Mouse (Mus musculus) embryonic facial prominence, embryonic 14.5 days (tissue): Measurements from ENCODE around the gene Mdfic. TPM values are rescaled to one million over a fixed set of nuclear protein-coding genes. Genes with fewer than 3 reads are reported as not detected.
"Not testable (repeated sequence)": the region's sequence is repeated elsewhere in the genome, so short reads cannot be mapped to it uniquely, and the experiment has no call there.

ENCODE experiments used
- ATAC-seq: fragments of 200-750 bp; cut with Nextera tagmentation; 2 replicates; pipeline ENCODE4 v1.8.0; 2017; ENCODE audit warnings: low read depth, moderate number of reproducible peaks, moderate TSS enrichment
- DNase-seq: peaks from one replicate; pipeline ENCODE4 v3.0.0-alpha.2; 2015; ENCODE audit warnings: low spot score
- H3K27ac ChIP-seq: fragments of 300-500 bp; sonication (generic); replicated peaks from 2 replicates; pipeline ENCODE4 v1.5.1; 2014; ENCODE audit warnings: low read depth, mild to moderate bottlenecking, low read length, moderate library complexity
- H3K27me3 ChIP-seq: fragments of 300-500 bp; sonication (generic); replicated peaks from 2 replicates; pipeline ENCODE4 v1.6.1; 2014; ENCODE audit warnings: low read length; ENCODE audit not compliant: control insufficient read depth, insufficient read depth
- H3K36me3 ChIP-seq: fragments of 300-500 bp; sonication (generic); 2 replicates; pipeline ENCODE4 v1.6.1; 2014; ENCODE audit warnings: low read length, mixed read lengths; ENCODE audit not compliant: control insufficient read depth, insufficient read depth
- H3K4me1 ChIP-seq: fragments of 300-500 bp; sonication (generic); 2 replicates; pipeline ENCODE4 v1.6.1; 2014; ENCODE audit warnings: antibody characterized with exemption, low read length; ENCODE audit not compliant: control insufficient read depth, insufficient read depth
- H3K4me2 ChIP-seq: fragments of 300-500 bp; sonication (generic); 2 replicates; pipeline ENCODE4 v1.6.1; 2014; ENCODE audit warnings: low read depth, mild to moderate bottlenecking, low read length, moderate library complexity, mixed read lengths
- H3K4me3 ChIP-seq: fragments of 300-500 bp; sonication (generic); 2 replicates; pipeline ENCODE4 v1.5.1; 2014; ENCODE audit warnings: low read depth, mild to moderate bottlenecking, low read length
- H3K9ac ChIP-seq: fragments of 300-500 bp; sonication (generic); 2 replicates; pipeline ENCODE4 v1.6.1; 2014; ENCODE audit warnings: low read depth, mild to moderate bottlenecking, low read length, moderate library complexity, mixed read lengths
- H3K9me3 ChIP-seq: fragments of 300-500 bp; sonication (generic); 2 replicates; pipeline ENCODE4 v1.6.1; 2016; ENCODE audit warnings: low read length; ENCODE audit not compliant: control insufficient read depth
- WGBS: fragments of 180-500 bp; shearing (Covaris S2); extraction: QIAGEN DNeasy Blood & Tissue Kit; methylation state at CpG from one replicate; pipeline ENCODE4 v1.1.7; 2014; 5-methylcytosine and 5-hydroxymethylcytosine counted together
- polyA plus RNA-seq: library from polyadenylated mRNA; unstranded; fragments of >200 nt; fragmentation: Nextera tagmentation; extraction: Ambion mirVana; gene quantifications from 2 replicates; pipeline ENCODE4 v1.2.1, GENCODE M21; 2014

Gene Mdfic
- polyA plus RNA-seq, result 11.1 and 11.9 TPM in 2 replicates

DNA sequence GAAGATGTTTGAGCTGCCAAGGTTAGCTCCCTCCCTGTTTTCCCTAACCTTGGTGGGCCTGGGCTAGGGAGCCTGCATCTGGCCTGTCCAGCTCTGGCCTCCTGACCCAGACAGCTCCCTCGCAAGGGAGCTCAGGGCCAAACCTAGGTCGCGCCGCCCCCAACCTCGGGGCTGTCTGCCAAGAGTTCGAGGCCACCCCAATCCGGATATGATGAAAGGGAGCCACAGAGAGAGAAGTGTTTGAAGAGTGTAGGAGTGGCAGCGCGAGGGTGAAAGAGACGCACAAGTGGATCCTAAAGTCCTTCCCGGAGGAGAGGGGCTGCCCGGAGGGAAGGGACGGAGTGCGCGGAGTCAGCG is at the start of gene Mdfic:
Mdfic (plus strand) TSS at position 201 of the 357 bp plus-strand sequence.
- Histone ChIP-seq H3K4me3 (peak within 1 kb of the TSS; percentile 69), H3K36me3 (no peaks in the 10 kb centered on the region), H3K9me3 (no peaks in the 10 kb centered on the region), H3K27ac (peak within 1 kb of the TSS; percentile 85), H3K27me3 (no peaks in the 10 kb centered on the region), H3K4me2 (peak within 1 kb of the TSS; percentile 71), H3K9ac (peak within 1 kb of the TSS; percentile 89), H3K4me1 (peaks cover 11% of the 10 kb centered on the region)
- 4% methylated on average over 10 of the region's 16 CpGs for WGBS
- peak; percentile 62 for ATAC-seq
- no peak for DNase-seq

DNA sequence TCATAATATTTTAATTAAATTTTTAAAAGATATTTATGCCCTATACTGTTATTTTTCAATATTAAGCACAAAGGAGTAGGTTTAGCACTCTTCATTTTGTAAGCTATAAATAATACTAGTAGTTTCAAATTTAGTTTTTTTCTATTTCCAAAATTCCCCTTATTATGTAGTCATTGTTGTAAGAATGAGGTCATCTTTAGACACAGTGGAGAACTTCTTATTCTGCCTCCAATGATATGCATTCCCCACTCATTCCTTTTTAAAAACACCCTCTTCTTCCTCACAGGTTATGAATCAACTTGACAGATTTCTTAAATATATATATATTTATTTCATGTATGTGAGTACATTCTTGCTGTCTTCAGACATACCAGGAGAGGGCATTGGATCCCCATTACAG is 49.1 kb upstream of the Mdfic start:
- no peak for DNase-seq
- no peak overlapping the region for H3K9ac ChIP-seq
- H3K27ac ChIP-seq, result no peak overlapping the region
- no peaks in the 10 kb centered on the region for H3K27me3 ChIP-seq
- no peaks in the 10 kb centered on the region for H3K36me3 ChIP-seq
- ATAC-seq, result no peak
- no peak overlapping the region for H3K4me3 ChIP-seq
- H3K9me3 ChIP-seq, result no peaks in the 10 kb centered on the region
- no peak overlapping the region for H3K4me2 ChIP-seq
- H3K4me1 ChIP-seq, result no peaks in the 10 kb centered on the region

DNA sequence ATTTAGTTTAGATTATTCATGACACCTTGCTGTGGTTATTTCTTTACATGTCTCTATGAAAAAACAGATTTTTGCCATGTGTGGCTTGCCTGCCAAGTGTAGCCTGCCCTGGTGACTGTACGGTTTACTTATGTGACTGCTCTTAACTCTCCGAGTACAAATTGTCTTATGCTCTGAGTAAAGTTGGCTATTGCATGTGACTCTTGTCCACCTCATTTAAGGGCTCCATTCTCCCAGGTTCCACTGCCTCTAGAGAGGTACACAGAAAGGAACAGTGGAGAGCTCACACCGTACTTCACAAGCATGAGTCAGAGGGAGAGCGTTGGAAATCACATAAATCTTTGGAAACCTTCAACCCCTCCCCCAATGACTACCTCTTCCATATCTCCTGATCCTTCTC is 10.4 kb upstream of the Mdfic start:
- H3K4me3 ChIP-seq, result no peak overlapping the region
- WGBS, result 80% methylated on average over 4 of the region's 4 CpGs
- H3K4me1 ChIP-seq, result no peaks in the 10 kb centered on the region
- no peaks in the 10 kb centered on the region for H3K36me3 ChIP-seq
- no peaks in the 10 kb centered on the region for H3K27me3 ChIP-seq
- H3K27ac ChIP-seq, result no peak overlapping the region
- H3K9ac ChIP-seq, result no peak overlapping the region
- no peak overlapping the region for H3K4me2 ChIP-seq
- H3K9me3 ChIP-seq, result no peaks in the 10 kb centered on the region
- DNase-seq, result no peak
- ATAC-seq, result no peak

DNA sequence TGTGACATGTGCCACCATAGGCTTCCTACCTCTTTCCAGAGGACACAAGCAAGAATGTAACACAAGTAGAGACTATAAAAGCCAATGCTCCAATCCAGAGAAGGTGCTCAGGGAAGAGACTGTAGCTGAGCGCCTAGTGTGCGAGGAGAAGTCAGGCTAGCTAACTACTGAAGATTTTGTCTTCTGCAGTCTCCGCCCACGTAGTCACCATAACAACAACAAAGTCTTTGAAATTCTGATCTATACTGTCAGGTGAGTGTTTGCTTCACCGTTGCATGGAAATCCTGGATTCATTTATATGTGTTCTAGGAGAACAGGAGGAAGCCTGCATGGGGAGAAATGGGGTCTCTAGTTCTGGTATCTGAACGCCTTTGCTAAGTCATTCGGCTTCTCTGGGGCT is 9.8 kb upstream of the Mdfic start:
- no peaks in the 10 kb centered on the region for H3K4me1 ChIP-seq
- no peak for ATAC-seq
- H3K36me3 ChIP-seq, result no peaks in the 10 kb centered on the region
- no peak overlapping the region for H3K4me3 ChIP-seq
- 85% methylated on average over 7 of the region's 7 CpGs for WGBS
- no peaks in the 10 kb centered on the region for H3K27me3 ChIP-seq
- H3K27ac ChIP-seq, result no peak overlapping the region
- no peak overlapping the region for H3K9ac ChIP-seq
- no peaks in the 10 kb centered on the region for H3K9me3 ChIP-seq
- H3K4me2 ChIP-seq, result no peak overlapping the region
- DNase-seq, result no peak

DNA sequence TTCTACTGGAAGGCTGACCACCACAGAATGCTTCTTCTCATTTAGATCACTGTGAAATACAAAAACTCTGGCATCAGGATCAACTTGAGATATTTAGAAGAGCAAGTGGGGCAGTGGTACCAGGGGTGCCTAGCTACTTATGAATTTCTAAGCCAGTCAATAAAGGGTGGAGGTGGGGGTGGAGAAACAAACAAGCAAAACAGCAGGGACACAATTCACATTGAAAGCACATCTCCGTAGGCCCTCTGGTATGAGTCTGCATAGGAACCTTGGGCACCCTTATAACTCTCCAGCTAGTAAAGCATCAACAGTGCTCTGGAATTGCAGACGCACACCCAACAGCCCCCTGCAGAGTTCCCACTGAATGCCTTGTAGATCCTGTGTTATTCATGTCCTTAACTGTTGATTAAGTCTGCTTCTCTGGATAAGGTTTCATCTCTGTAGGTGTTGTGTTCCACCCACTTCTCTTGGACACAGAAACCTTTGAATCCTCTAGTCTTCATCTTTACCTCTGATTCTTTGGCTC is 7.5 kb upstream of the Mdfic start:
- Histone ChIP-seq H3K9me3 (no peaks in the 10 kb centered on the region), H3K4me2 (no peak overlapping the region), H3K36me3 (no peaks in the 10 kb centered on the region), H3K27ac (no peak overlapping the region), H3K9ac (no peak overlapping the region), H3K27me3 (no peaks in the 10 kb centered on the region), H3K4me3 (no peak overlapping the region), H3K4me1 (no peaks in the 10 kb centered on the region)
- 29% methylated on average over 2 of the region's 2 CpGs for WGBS
- DNase-seq (no peak), ATAC-seq (no peak)

DNA sequence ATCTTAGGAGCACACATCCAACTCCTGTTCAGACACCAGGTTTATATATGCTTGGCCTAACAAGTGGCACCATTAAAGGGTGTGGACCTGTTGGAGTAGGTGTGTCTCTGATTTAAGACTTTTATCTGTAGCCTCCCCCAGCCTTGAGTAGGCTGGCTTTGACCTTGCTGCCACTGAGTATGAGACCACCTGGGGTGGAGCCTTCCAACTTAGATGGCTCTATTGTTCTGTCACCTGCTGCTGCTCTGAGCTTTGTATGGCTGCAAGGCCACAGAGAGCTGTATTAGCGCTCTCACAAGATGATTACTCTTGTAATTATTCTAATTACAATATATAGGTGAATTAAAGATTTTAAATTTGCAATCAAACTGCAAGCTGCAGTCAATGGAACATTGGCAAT is 6.4 kb upstream of the Mdfic start:
- 77% methylated on average over 1 of the region's 1 CpGs for WGBS
- H3K9me3 ChIP-seq, H3K4me3 ChIP-seq, ATAC-seq, DNase-seq, H3K4me1 ChIP-seq, H3K9ac ChIP-seq, H3K27ac ChIP-seq, H3K4me2 ChIP-seq, H3K27me3 ChIP-seq, H3K36me3 ChIP-seq: not testable (repeated sequence)

DNA sequence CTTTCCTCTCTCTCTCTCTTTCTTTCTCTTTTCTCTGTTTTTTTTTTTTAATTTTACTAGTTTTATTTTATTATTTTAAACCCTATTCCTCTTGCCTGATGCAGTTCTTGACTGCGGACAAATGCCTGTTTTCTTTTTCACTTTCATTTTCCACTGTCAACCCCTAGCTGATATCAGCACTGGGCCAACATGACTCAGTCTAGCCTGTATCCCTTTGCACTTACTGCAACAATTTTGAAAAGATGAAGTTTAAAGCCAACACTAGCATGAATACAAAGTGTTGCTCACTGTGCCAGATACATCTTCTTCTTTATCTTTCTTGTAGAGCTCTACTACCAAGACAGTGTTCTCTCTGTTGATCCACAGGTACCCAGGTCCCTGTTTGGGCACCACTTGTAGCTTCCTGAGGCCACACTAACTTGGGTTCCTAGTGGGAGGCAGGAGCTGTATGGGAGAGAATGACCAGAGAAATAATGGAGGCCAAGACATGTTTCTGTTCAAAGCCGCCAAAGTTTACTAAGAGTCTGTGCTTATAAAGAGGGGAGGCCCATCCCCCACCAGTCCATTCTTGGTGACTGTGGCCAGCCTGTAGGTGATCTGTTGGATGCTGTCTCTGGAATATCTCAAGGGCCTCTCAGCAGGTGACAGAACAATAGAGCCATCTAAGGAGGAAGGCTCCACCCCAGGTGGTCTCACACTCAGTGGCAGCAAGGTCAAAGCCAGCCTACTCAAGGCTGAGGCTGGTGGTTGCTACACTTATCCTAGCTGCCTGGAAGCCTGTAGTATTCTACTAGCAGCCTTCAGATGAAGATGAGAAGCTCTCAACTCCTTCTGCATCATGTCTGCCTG is 5.2 kb upstream of the Mdfic start:
- no peak overlapping the region for H3K4me2 ChIP-seq
- H3K4me1 ChIP-seq, result 0 out of 2 replicates have a peak, but pooled peaks cover 3% of the 10 kb centered on the region
- no peaks in the 10 kb centered on the region for H3K27me3 ChIP-seq
- H3K27ac ChIP-seq, result no peak overlapping the region
- ATAC-seq (no peak), DNase-seq (no peak)
- H3K9ac ChIP-seq, result no peak overlapping the region
- no peaks in the 10 kb centered on the region for H3K9me3 ChIP-seq
- no peak overlapping the region for H3K4me3 ChIP-seq
- 91% methylated on average over 2 of the region's 2 CpGs for WGBS
- no peaks in the 10 kb centered on the region for H3K36me3 ChIP-seq

DNA sequence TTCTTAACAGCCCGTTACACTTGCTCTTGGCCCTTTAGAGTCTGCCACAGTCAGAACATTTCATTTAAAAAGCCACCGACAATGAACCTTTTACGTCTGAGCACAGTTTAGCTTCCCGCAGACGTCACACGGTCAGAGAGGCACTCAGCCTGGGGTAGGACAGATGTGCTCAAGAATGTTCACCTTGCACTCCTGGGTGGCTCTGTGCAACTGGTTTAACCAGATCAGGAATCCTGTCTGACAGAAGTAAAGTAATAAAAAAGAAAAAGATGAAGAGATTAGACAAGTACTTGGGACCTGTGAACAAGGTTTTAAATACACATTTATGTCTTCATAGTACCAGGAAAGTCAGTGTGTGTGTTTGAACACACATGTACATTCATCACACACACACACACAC is 542 bp upstream of the Mdfic start:
- no peaks in the 10 kb centered on the region for H3K27me3 ChIP-seq
- H3K27ac ChIP-seq, result peak overlapping the region; percentile 85; the same call in 1 of the 2 replicates
- no peaks in the 10 kb centered on the region for H3K9me3 ChIP-seq
- DNase-seq, result peak; percentile 62
- 42% methylated on average over 6 of the region's 6 CpGs for WGBS
- H3K9ac ChIP-seq, result no peak overlapping the region
- ATAC-seq, result peak; percentile 53
- no peaks in the 10 kb centered on the region for H3K36me3 ChIP-seq
- H3K4me3 ChIP-seq, result no peak overlapping the region; the same call in 1 of the 2 replicates
- H3K4me2 ChIP-seq, result no peak overlapping the region; the same call in 1 of the 2 replicates
- H3K4me1 ChIP-seq, result peaks cover 11% of the 10 kb centered on the region
